13 mouse cellular contexts compared by ENCODE assay signal in genomic region chr13:53584504-53585130, GRCm38 (mm10).
DNase-seq lines count a peak whose midpoint lies in the region; ATAC-seq lines count a peak whose summit lies in the region.
"Had no signal": no experiment of that assay in that cellular context is flagged by ENCODE, and none has a peak within 500 bp of the region (broad histone marks: within the 10 kb centered on the region; RNA-seq: fewer than 3 reads in every experiment).

No protein-coding gene starts in this region.

- DNase-seq in frontal cortex, postnatal 36 days (ENCODE audit: low spot score in 2 of 2) = peak; percentile 3 to 7
- DNase-seq in frontal cortex, postnatal 14 days (ENCODE audit: low spot score in 2 of 2) = no peak
- DNase-seq in right cerebral cortex, adult 18-20 months = peak; percentile 7
- DNase-seq in right cerebral cortex, postnatal 10 days (ENCODE audit: low spot score in 2 of 2) = no peak
- peak; percentile 69 for DNase-seq in brain, adult 2 months (ENCODE audit: low read depth, low spot score)
- no peak for DNase-seq in ovary, postnatal 36 days (ENCODE audit: low spot score)
- DNase-seq: cerebellum, adult 8-10 months; gastrocnemius, adult 2 months; kidney, adult 2 months; lung, postnatal 4 days; right cerebral cortex, postnatal 14 days had no signal

- ATAC-seq in activated CD4-positive, CD25-positive, alpha-beta regulatory T cell, adult 4 months = no peak
- ATAC-seq: forebrain, embryonic 16.5 days had no signal

Comparison
In these comparisons a context has a peak if more than half of its experiments do, and no peak if none do; other contexts are left out.
1. DNase-seq: peak in frontal cortex, postnatal 36 days (2 of 2), right cerebral cortex, adult 18-20 months (single experiment) and brain, adult 2 months (single experiment); none in frontal cortex, postnatal 14 days (0 of 2), right cerebral cortex, postnatal 10 days (0 of 2) and ovary, postnatal 36 days (single experiment).